Mouse (Mus musculus) NIH3T3 (cell line): ENCODE results near the gene Lmx1b.
A peak's percentile ranks its signal among the peaks of the same experiment; 100 is the strongest.

Experiments used
- DNase-seq: peaks from one replicate; pipeline ENCODE4 v3.0.0-alpha.2; 2012; ENCODE audit warnings: low read depth

Lmx1b gene

GRCm38 (mm10) chr2:33643721-33644713, 3.7 kb upstream of the Lmx1b start:
- no peak for DNase-seq

DNA sequence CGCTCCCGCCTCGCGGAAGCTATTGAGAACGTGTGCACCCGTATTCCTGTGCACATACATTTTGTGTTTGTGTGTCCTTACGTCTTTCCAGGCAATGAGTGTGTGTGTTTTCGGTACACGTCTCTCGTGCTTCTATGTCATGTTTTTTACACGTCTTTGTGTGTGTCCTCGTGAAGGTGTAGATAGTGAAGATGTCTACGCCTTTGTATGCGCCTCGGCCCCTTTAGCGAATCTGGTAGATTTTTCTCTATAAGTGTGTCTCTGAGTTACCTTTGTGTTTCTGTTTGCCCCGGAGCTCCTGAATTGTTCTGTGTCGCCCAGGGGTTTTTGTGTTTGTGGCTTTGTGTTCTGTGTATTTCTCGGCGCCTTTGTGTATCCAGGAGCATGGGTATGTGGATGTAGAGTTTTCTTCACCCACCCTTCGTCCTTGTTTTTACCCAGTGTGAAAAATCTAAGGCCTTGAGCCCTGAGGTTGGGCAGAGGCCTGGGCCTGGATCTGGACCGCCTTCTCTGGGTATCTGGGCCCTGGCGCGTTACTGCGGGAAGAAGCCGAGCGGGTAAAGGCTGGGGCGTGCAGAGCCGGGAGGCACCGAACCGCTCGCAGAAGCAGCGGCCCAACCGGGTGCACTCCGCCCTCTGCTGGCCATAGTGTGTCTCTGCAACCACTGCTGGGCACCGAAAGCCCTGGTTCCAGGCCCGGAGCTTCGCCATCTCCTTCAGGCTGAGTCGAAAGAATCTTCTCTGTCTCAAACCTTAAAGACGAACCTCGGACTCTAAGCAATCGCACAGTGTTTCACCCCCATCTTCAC, 2.5 kb upstream of the Lmx1b start:
- peak; percentile 78 for DNase-seq

DNA sequence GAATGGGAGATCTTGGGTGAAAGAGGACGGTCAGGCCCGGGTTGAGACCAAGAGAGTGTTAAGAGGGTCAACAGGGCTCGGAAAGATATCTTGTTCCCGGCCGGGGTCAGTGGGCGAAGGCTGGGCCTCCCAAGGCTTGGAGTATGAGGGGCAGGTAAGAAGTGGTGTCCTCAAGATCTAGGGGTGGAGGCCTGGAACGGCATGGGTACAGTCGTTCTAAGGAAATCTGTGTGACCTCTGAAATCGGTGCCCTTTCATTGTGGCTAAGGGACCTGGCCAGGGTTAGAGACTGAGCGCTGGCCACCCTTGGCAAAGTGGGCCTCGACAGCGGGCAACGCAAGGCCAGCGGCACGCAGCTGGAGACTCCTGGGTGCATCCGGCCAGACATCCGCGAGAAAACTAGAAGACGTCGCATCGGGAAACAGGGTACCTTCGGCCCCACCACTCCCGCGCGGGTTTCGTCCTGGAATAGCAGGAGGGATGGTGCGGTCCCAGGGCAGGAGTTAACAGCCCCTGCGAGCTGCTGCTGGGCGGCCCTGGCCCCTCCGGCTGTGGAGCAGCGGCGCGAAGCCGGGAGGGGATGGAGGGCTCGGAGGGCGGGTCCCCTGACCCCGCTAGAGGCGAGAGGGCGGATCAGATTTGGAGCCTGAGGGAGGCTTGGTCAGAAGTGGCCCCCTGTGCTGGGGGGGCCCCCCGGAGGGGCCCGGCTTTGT, 1.7 kb upstream of the Lmx1b start:
- no peak for DNase-seq

DNA sequence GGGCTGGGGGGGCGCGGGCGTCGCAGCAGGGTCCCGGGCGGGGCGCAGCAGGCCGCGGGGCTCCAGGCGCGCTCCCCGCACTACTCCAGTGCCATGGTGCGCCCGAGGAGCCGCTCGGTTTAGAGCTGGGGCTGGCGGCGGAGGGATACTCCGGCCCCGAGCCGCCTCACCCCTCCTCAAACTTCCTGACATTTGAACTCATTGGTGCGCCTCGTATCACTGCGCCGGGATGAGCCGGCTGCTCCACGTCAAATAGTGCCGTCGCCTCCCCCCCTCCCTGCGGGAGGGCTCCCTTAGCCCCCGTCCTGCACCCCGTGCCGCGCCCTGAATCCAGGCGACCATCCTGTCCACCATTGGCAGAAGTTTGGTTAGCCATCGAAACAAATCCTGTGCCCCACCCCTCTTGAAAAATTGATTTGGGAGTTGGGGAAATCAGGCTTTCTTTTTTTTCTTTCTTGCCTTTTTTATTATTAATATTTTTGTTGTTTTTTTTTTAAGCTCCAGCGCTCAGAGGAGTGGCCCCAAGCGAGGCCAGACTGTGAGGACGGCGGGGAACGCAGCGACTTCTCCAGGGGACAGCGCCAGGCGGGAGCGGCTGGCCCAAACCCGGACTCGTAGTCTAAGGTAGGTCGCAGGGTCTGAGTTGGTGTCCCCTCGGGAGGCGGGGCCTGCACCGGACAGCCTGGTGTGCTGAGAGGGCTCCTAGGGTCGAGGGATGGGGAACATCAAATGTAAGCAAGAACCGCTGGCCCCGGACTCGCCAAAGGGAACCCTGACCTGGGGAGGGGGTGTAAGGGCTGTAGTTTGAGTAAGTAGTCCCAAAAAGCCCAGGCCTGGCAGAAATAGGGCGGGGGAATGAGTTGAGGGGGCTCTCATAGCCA, 907 bp upstream of the Lmx1b start:
- DNase-seq, result no peak

DNA sequence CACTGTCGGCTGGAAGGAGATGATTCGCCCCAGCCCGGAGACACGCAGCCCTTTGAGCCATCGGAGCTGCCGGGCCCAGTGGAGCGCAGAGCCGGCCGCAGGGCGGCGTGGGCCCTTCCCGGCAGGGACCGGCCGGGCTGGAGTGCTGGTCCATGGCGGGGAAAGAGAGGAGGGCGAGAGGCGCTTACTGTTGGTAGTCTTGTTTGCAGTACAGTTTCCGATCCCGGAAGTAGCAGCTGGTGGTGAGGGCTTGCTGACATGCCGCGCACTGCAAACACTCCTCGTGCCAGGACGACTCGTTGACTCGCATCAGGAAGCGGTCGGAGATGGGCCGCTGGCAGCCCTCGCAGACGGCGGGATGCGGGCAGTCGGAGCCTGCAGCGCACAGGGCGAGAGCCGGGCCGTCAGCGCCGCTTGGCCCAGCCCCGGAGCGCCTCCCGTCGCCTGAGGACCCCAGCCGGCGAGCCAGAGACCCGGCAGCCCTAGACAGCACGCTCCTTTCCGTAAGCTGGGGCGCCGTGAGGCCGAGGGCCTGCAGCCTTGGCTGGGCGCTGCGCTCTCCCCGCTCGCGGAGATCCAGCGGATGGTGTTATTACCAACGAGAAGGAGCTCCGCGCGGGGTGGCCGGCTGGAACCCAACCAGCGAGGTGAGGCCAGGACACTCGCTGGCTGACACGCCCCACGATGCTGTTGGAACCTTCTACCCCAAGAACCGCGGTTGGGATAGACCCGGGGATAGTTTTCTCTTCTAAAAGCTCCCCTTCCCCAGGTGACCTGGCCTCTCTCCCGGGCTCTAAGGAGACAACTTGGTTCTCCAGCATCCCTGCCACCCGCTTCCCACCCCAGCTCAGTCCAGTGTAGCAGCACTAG, 775 bp downstream of the Lmx1b start:
- DNase-seq, result no peak

DNA sequence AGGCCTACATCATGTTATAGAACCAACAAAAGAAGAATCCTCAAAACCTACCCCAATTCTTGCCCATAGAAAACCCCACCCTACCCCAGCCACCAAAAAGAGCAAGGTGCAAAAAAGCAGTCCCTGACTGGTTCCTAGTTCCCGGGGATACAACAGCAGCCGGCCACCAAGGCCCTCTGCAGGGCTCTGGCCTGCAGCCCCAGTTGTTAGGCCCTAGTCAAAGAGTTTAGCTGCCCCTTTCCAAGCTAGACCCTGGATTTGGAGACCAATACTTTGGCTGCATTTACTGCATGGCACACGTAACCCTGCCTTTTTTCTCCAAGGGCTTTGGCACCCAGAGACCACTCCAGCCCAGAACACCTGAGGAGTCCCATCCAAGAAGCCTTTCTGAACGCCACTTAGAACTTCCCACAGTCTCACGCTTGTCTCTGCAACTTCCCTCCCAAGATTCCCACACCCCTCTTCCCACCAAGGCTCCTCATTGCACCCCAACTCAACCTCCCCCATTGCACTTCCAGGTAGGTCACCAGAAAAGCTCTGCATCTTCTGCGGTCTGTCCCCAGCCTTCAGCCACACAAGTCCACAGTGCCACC, 2.1 kb downstream of the Lmx1b start:
- DNase-seq, result no peak

DNA sequence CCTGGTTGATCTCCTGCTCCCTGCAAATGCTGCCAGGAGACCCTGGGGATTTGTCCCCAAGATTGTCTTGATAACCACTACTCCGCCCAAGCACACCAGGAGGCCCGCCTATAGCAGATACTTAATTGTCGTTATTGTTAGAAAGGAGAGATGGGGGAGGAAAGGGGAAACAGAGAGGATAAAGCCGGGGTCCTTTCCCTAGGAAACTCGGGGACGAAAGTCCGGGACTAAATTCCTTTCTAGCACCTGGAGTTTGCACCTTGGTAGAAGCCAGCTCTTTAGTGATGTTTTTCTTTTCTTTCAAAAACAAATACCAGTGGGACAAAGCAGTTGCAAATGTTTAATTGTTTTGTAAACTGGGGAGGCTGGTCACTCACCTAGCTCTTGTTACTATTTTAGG, 3.0 kb downstream of the Lmx1b start:
- DNase-seq, result no peak

DNA sequence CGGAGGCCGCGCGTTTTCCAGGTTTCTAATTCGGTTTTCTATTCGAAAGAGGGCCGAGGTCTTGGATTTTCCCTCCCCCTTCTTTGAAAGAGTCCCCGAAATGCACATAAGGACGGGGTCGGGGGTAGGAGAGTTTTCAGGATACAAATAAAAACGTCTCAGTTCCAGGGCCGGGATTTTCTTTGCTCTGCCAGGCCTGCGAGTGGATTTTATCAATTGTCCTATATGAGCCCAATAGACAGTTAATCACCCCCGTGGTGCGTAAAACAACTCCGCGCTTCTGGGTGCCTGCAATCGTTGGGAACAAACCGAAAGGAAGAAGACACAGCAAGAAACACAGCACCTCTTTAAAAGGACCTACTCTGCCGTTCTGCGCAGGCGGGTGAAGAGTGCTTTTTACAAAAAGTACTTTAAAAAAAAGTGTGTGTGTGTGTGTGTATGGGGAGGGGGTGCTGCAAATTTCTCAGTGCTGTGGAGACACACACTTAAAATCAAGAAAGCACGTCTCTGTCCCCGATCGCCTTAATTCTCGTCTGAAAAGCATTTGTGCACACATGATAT, 3.6 kb downstream of the Lmx1b start:
- DNase-seq, result no peak

GRCm38 (mm10) chr2:33636117-33636521, 4.2 kb downstream of the Lmx1b start:
- DNase-seq, result no peak

- no peak for DNase-seq
Observed at GRCm38 (mm10) chr2:33635323-33636116, 4.8 kb downstream of the Lmx1b start.

GRCm38 (mm10) chr2:33634481-33635090, 5.7 kb downstream of the Lmx1b start:
- no peak for DNase-seq

DNA sequence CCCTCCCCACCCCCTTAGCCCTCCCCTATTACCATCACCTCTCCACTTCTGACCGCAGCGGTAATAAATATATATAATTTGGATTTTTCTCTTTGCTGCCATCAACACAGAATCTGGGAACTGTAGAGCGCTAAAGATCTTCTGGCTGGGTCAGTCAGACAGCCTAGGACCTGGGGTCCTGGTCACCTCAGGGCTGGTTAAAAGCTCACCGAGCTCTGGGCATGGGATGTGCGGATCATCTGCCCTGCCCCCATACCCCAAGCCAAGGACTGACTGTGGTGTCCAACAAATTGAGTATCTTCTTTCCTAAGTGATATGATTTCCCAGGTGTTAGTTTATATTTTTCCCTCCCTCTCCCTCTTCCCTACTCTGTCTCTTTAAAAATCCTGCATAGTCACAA, 6.4 kb downstream of the Lmx1b start:
- DNase-seq, result no peak

DNA sequence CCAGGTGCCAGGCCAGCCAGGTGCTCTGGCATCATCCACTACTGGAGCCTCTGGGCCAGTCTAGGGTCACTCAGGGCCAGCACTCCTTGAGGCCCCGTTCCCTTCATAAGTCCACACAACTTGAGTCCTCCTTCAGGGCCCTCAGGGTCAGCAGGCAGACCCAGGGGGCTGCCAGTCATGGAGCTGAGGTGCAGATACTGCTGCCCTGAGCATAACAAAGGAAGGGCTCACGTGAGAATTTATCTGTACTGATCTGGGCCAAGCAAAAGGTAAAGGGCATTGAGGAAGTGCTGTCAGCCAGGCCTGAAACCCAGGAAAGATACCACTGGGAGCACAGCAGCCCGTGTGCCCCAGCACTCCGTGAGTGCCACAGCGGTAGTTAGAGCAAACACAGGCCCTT, 7.1 kb downstream of the Lmx1b start:
- no peak for DNase-seq

DNA sequence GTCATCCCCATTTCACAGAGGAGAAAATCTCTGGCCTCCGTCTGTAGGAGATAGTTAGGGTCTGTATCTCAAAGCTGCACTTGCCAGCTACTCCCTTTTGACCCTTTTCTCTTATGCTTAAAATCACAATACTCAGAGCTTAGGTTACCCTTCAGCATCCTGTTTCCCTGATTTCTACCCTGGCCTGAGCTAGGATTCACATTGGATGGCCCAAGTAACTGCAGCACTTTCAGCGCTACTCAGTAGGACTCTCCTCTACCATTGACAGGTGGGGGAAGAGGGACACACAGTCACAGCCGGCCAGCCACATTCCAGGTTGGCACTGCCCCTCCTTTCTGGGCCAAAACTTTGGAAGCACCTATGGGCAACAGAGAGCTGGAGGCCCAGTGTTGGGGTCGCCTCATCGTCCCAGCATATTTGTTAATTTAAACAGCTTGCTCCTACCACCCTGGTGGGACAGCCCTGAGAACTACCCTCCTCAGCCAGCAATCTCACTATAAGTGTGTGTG, 7.7 kb downstream of the Lmx1b start:
- DNase-seq, result no peak

GRCm38 (mm10) chr2:33631708-33632343, 8.5 kb downstream of the Lmx1b start:
- DNase-seq, result no peak

GRCm38 (mm10) chr2:33631022-33631707, 9.1 kb downstream of the Lmx1b start:
- no peak for DNase-seq
